Mouse (Mus musculus): ENCODE results near the gene Prkn. TPM values are rescaled to one million over a fixed set of nuclear protein-coding genes. Genes with fewer than 3 reads are reported as not detected.

Gene Prkn
- polyA plus RNA-seq, 1 experiment = 3.0 TPM

- 46% methylated on average over 11 of the region's 11 CpGs for WGBS
- TF ChIP-seq POLR2A (IDR thresholded peaks at IDR 0.05; ENCODE audit: borderline replicate concordance, extremely low read depth, low read depth, low read length) = no peak
- TF ChIP-seq CTCF (IDR thresholded peaks at IDR 0.05; ENCODE audit: insufficient read depth, low read length) = no peak
- no peak for DNase-seq
- Histone ChIP-seq H3K4me1 (ENCODE audit: control insufficient read depth, insufficient read depth, low read length) (no peaks in the 10 kb centered on the region), H3K4me3 (replicated peaks; ENCODE audit: extremely low read depth, low read depth, low read length) (no peak overlapping the region)
These were observed 552.6 kb downstream of the Prkn start for GRCm38 (mm10) chr17:11392622-11393294.

GRCm38 (mm10) chr17:11394607-11395006 is 554.4 kb downstream of the Prkn start:
- DNase-seq = no peak
- WGBS = 79% methylated on average over 6 of the region's 6 CpGs
- no peak overlapping the region for H3K4me3 ChIP-seq (replicated peaks; ENCODE audit: extremely low read depth, low read depth, low read length)
- TF ChIP-seq POLR2A (IDR thresholded peaks at IDR 0.05; ENCODE audit: borderline replicate concordance, extremely low read depth, low read depth, low read length) (no peak), CTCF (IDR thresholded peaks at IDR 0.05; ENCODE audit: insufficient read depth, low read length) (no peak)
- H3K4me1 ChIP-seq (ENCODE audit: control insufficient read depth, insufficient read depth, low read length) = no peaks in the 10 kb centered on the region

- WGBS = 89% methylated on average over 4 of the region's 4 CpGs
- TF ChIP-seq CTCF (IDR thresholded peaks at IDR 0.05; ENCODE audit: insufficient read depth, low read length) = no peak
- TF ChIP-seq POLR2A (IDR thresholded peaks at IDR 0.05; ENCODE audit: borderline replicate concordance, extremely low read depth, low read depth, low read length) = no peak
- Histone ChIP-seq H3K4me1 (ENCODE audit: control insufficient read depth, insufficient read depth, low read length) (no peaks in the 10 kb centered on the region), H3K4me3 (replicated peaks; ENCODE audit: extremely low read depth, low read depth, low read length) (no peak overlapping the region)
- DNase-seq = no peak
These were observed 557.5 kb downstream of the Prkn start for GRCm38 (mm10) chr17:11397678-11398077.

GRCm38 (mm10) chr17:11402225-11402875 is 562.2 kb downstream of the Prkn start:
- 58% methylated on average over 2 of the region's 2 CpGs for WGBS
- no peak for DNase-seq

GRCm38 (mm10) chr17:11411414-11411813 is 571.2 kb downstream of the Prkn start:
- no peak for TF ChIP-seq POLR2A (IDR thresholded peaks at IDR 0.05; ENCODE audit: borderline replicate concordance, extremely low read depth, low read depth, low read length)
- no peak for TF ChIP-seq CTCF (IDR thresholded peaks at IDR 0.05; ENCODE audit: insufficient read depth, low read length)
- no peak overlapping the region for H3K4me3 ChIP-seq (replicated peaks; ENCODE audit: extremely low read depth, low read depth, low read length)
- H3K4me1 ChIP-seq (ENCODE audit: control insufficient read depth, insufficient read depth, low read length) = no peaks in the 10 kb centered on the region
- 57% methylated on average over 10 of the region's 10 CpGs for WGBS
- DNase-seq = no peak

More at GRCm38 (mm10) chr17:11402225-11402875, 562.2 kb downstream of the Prkn start:
- TF ChIP-seq CTCF (IDR thresholded peaks at IDR 0.05; ENCODE audit: insufficient read depth, low read length) (no peak), POLR2A (IDR thresholded peaks at IDR 0.05; ENCODE audit: borderline replicate concordance, extremely low read depth, low read depth, low read length) (no peak)
- Histone ChIP-seq H3K4me3 (replicated peaks; ENCODE audit: extremely low read depth, low read depth, low read length) (no peak overlapping the region), H3K4me1 (ENCODE audit: control insufficient read depth, insufficient read depth, low read length) (no peaks in the 10 kb centered on the region)

GRCm38 (mm10) chr17:11413688-11414087 is 573.5 kb downstream of the Prkn start:
- WGBS = 74% methylated on average over 5 of the region's 5 CpGs
- TF ChIP-seq POLR2A (IDR thresholded peaks at IDR 0.05; ENCODE audit: borderline replicate concordance, extremely low read depth, low read depth, low read length) = no peak
- TF ChIP-seq CTCF (IDR thresholded peaks at IDR 0.05; ENCODE audit: insufficient read depth, low read length) = no peak
- Histone ChIP-seq H3K4me1 (ENCODE audit: control insufficient read depth, insufficient read depth, low read length) (no peaks in the 10 kb centered on the region), H3K4me3 (replicated peaks; ENCODE audit: extremely low read depth, low read depth, low read length) (no peak overlapping the region)
- no peak for DNase-seq

GRCm38 (mm10) chr17:11414288-11414687 is 574.1 kb downstream of the Prkn start:
- no peak for DNase-seq
- Histone ChIP-seq H3K4me1 (ENCODE audit: control insufficient read depth, insufficient read depth, low read length) (no peaks in the 10 kb centered on the region), H3K4me3 (replicated peaks; ENCODE audit: extremely low read depth, low read depth, low read length) (no peak overlapping the region)
- 74% methylated on average over 4 of the region's 4 CpGs for WGBS
- TF ChIP-seq CTCF (IDR thresholded peaks at IDR 0.05; ENCODE audit: insufficient read depth, low read length) (no peak), POLR2A (IDR thresholded peaks at IDR 0.05; ENCODE audit: borderline replicate concordance, extremely low read depth, low read depth, low read length) (no peak)

- Histone ChIP-seq H3K4me1 (ENCODE audit: control insufficient read depth, insufficient read depth, low read length) (no peaks in the 10 kb centered on the region; the same call in 1 of the 2 replicates), H3K4me3 (replicated peaks; ENCODE audit: extremely low read depth, low read depth, low read length) (no peak overlapping the region)
- 80% methylated on average over 3 of the region's 3 CpGs for WGBS
- DNase-seq = no peak
- no peak for TF ChIP-seq CTCF (IDR thresholded peaks at IDR 0.05; ENCODE audit: insufficient read depth, low read length)
- TF ChIP-seq POLR2A (IDR thresholded peaks at IDR 0.05; ENCODE audit: borderline replicate concordance, extremely low read depth, low read depth, low read length) = no peak
These were observed 577.0 kb downstream of the Prkn start for GRCm38 (mm10) chr17:11417150-11417549.

- TF ChIP-seq POLR2A (IDR thresholded peaks at IDR 0.05; ENCODE audit: borderline replicate concordance, extremely low read depth, low read depth, low read length) = no peak
- no peak for TF ChIP-seq CTCF (IDR thresholded peaks at IDR 0.05; ENCODE audit: insufficient read depth, low read length)
- Histone ChIP-seq H3K4me1 (ENCODE audit: control insufficient read depth, insufficient read depth, low read length) (no peaks in the 10 kb centered on the region; the same call in 1 of the 2 replicates), H3K4me3 (replicated peaks; ENCODE audit: extremely low read depth, low read depth, low read length) (no peak overlapping the region)
- no peak for DNase-seq
- WGBS = 82% methylated on average over 3 of the region's 3 CpGs
These were observed 579.3 kb downstream of the Prkn start for GRCm38 (mm10) chr17:11419484-11419883.

- Histone ChIP-seq H3K4me3 (replicated peaks; ENCODE audit: extremely low read depth, low read depth, low read length) (no peak overlapping the region), H3K4me1 (ENCODE audit: control insufficient read depth, insufficient read depth, low read length) (no peaks in the 10 kb centered on the region; the same call in 1 of the 2 replicates)
- 52% methylated on average over 6 of the region's 6 CpGs for WGBS
- TF ChIP-seq POLR2A (IDR thresholded peaks at IDR 0.05; ENCODE audit: borderline replicate concordance, extremely low read depth, low read depth, low read length) (no peak), CTCF (IDR thresholded peaks at IDR 0.05; ENCODE audit: insufficient read depth, low read length) (no peak)
- DNase-seq = no peak
These were observed 580.7 kb downstream of the Prkn start for GRCm38 (mm10) chr17:11420839-11421238.

Data from lung, adult 2 months (tissue).